23 mouse cellular contexts compared by ENCODE assay signal in genomic region chr13:20491666-20492065, GRCm38 (mm10).
DNase-seq lines count a peak whose midpoint lies in the region; ATAC-seq and TF ChIP-seq lines count a peak whose summit lies in the region.
"Had no signal": no experiment of that assay in that cellular context is flagged by ENCODE, and none has a peak within 500 bp of the region (broad histone marks: within the 10 kb centered on the region; RNA-seq: fewer than 3 reads in every experiment).

No protein-coding gene starts in this region.

- peak; percentile 47 for DNase-seq in lung, postnatal 0 days (ENCODE audit: low spot score)
- DNase-seq in lung, postnatal 14 days = no peak
- no peak for DNase-seq in midbrain, embryonic 11.5 days (ENCODE audit: low spot score, missing footprints)
- DNase-seq: adrenal gland, postnatal 10 days; adrenal gland, postnatal 36 days; B cell, adult 2 months; cerebellum, adult 18-20 months; cerebellum, adult 9-10 months; cerebellum, postnatal 14 days; gastrocnemius, adult 2 months; gastrocnemius, postnatal 14 days; heart, adult 11 months had no signal

- no peak overlapping the region for H3K27ac ChIP-seq in intestine, embryonic 15.5 days
- H3K27ac ChIP-seq in intestine, postnatal 0 days (ENCODE audit: low read depth, low read length) = no peak overlapping the region
- no peak overlapping the region for H3K27ac ChIP-seq in lung, postnatal 0 days (ENCODE audit: low read length)
- no peak overlapping the region for H3K27ac ChIP-seq in stomach, embryonic 15.5 days
- H3K27ac ChIP-seq in midbrain, embryonic 11.5 days (ENCODE audit: low read depth, low read length) = no peak overlapping the region
- H3K27ac ChIP-seq: forebrain, embryonic 10.5 days; forebrain, embryonic 13.5 days; gastrocnemius, adult 2 months; hindbrain, embryonic 12.5 days; hindbrain, embryonic 15.5 days had no signal

- no peak for TF ChIP-seq CTCF in intestine, postnatal 0 days (IDR thresholded peaks at IDR 0.05; ENCODE audit: low read depth)
- no peak for TF ChIP-seq CTCF in lung, postnatal 0 days (IDR thresholded peaks at IDR 0.05)

- no peak overlapping the region for H3K4me3 ChIP-seq in intestine, embryonic 15.5 days (replicated peaks)
- H3K4me3 ChIP-seq in intestine, postnatal 0 days (ENCODE audit: low read depth, low read length) = no peak overlapping the region
- no peak overlapping the region for H3K4me3 ChIP-seq in lung, postnatal 0 days (ENCODE audit: low read depth, low read length)
- no peak overlapping the region for H3K4me3 ChIP-seq in stomach, embryonic 15.5 days (replicated peaks)
- H3K4me3 ChIP-seq in midbrain, embryonic 11.5 days (ENCODE audit: low read depth, low read length) = no peak overlapping the region
- H3K4me3 ChIP-seq: forebrain, embryonic 10.5 days; forebrain, embryonic 13.5 days; gastrocnemius, adult 2 months; hindbrain, embryonic 12.5 days; hindbrain, embryonic 15.5 days had no signal

- 18% methylated on average over 3 of the region's 3 CpGs for WGBS in intestine, embryonic 15.5 days
- 30% methylated on average over 3 of the region's 3 CpGs for WGBS in intestine, postnatal 0 days
- 46% methylated on average over 3 of the region's 3 CpGs for WGBS in lung, postnatal 0 days
- 36% methylated on average over 3 of the region's 3 CpGs for WGBS in stomach, embryonic 15.5 days
- WGBS in midbrain, embryonic 11.5 days = 63% methylated on average over 3 of the region's 3 CpGs

- no peaks in the 10 kb centered on the region for H3K36me3 ChIP-seq in intestine, embryonic 15.5 days
- no peaks in the 10 kb centered on the region for H3K36me3 ChIP-seq in intestine, postnatal 0 days (ENCODE audit: control insufficient read depth, insufficient read depth)
- H3K36me3 ChIP-seq in lung, postnatal 0 days (ENCODE audit: insufficient read depth, low read length) = no peaks in the 10 kb centered on the region
- no peaks in the 10 kb centered on the region for H3K36me3 ChIP-seq in stomach, embryonic 15.5 days
- H3K36me3 ChIP-seq in midbrain, embryonic 11.5 days (ENCODE audit: control insufficient read depth, insufficient read depth, low read length) = no peaks in the 10 kb centered on the region
- H3K36me3 ChIP-seq: forebrain, embryonic 10.5 days; G1E; hindbrain, embryonic 12.5 days; hindbrain, embryonic 15.5 days had no signal

- H3K4me1 ChIP-seq in intestine, embryonic 15.5 days (replicated peaks) = no peaks in the 10 kb centered on the region
- H3K4me1 ChIP-seq in intestine, postnatal 0 days (replicated peaks; ENCODE audit: control insufficient read depth, insufficient read depth, low read length) = 0 out of 2 replicates have a peak, but pooled peaks cover 3% of the 10 kb centered on the region
- peaks cover 6% of the 10 kb centered on the region; the same call in 1 of the 2 replicates for H3K4me1 ChIP-seq in lung, postnatal 0 days (ENCODE audit: insufficient read depth, low read depth, low read length)
- no peaks in the 10 kb centered on the region for H3K4me1 ChIP-seq in stomach, embryonic 15.5 days
- no peaks in the 10 kb centered on the region for H3K4me1 ChIP-seq in midbrain, embryonic 11.5 days (ENCODE audit: control insufficient read depth, insufficient read depth, low read length)
- H3K4me1 ChIP-seq: forebrain, embryonic 10.5 days; forebrain, embryonic 13.5 days; hindbrain, embryonic 12.5 days had no signal

- H3K9ac ChIP-seq in intestine, embryonic 15.5 days = no peak overlapping the region
- no peak overlapping the region for H3K9ac ChIP-seq in intestine, postnatal 0 days (ENCODE audit: low read depth, low read length)
- no peak overlapping the region for H3K9ac ChIP-seq in lung, postnatal 0 days (replicated peaks; ENCODE audit: low read depth)
- H3K9ac ChIP-seq in stomach, embryonic 15.5 days = no peak overlapping the region
- no peak overlapping the region for H3K9ac ChIP-seq in midbrain, embryonic 11.5 days (ENCODE audit: low read length)
- H3K9ac ChIP-seq: forebrain, embryonic 13.5 days; hindbrain, embryonic 12.5 days; hindbrain, embryonic 15.5 days had no signal

- no peaks in the 10 kb centered on the region for H3K27me3 ChIP-seq in intestine, embryonic 15.5 days (replicated peaks)
- H3K27me3 ChIP-seq in intestine, postnatal 0 days (replicated peaks; ENCODE audit: control insufficient read depth, insufficient read depth, low read length) = no peaks in the 10 kb centered on the region
- no peaks in the 10 kb centered on the region for H3K27me3 ChIP-seq in lung, postnatal 0 days (replicated peaks; ENCODE audit: insufficient read depth, low read length)
- no peaks in the 10 kb centered on the region for H3K27me3 ChIP-seq in stomach, embryonic 15.5 days (replicated peaks)
- no peaks in the 10 kb centered on the region for H3K27me3 ChIP-seq in midbrain, embryonic 11.5 days (ENCODE audit: control insufficient read depth, insufficient read depth, low read length)
- H3K27me3 ChIP-seq: CH12.LX; forebrain, embryonic 13.5 days; hindbrain, embryonic 12.5 days; hindbrain, embryonic 15.5 days; Patski had no signal

- H3K9me3 ChIP-seq in intestine, embryonic 15.5 days = no peaks in the 10 kb centered on the region
- H3K9me3 ChIP-seq in intestine, postnatal 0 days (ENCODE audit: control insufficient read depth) = no peaks in the 10 kb centered on the region
- H3K9me3 ChIP-seq in lung, postnatal 0 days (ENCODE audit: low read length) = no peaks in the 10 kb centered on the region
- H3K9me3 ChIP-seq in stomach, embryonic 15.5 days = no peaks in the 10 kb centered on the region
- no peaks in the 10 kb centered on the region for H3K9me3 ChIP-seq in midbrain, embryonic 11.5 days (ENCODE audit: control insufficient read depth, low read length)
- H3K9me3 ChIP-seq: forebrain, embryonic 10.5 days; forebrain, embryonic 13.5 days; G1E; hindbrain, embryonic 12.5 days; hindbrain, embryonic 15.5 days had no signal

- TF ChIP-seq EP300 in lung, postnatal 0 days (IDR thresholded peaks at IDR 0.05) = no peak

- no peak overlapping the region for H3K4me2 ChIP-seq in intestine, embryonic 15.5 days (replicated peaks)
- H3K4me2 ChIP-seq in intestine, postnatal 0 days (replicated peaks; ENCODE audit: low read depth) = no peak overlapping the region
- no peak overlapping the region for H3K4me2 ChIP-seq in lung, postnatal 0 days (replicated peaks; ENCODE audit: low read depth, low read length)
- no peak overlapping the region for H3K4me2 ChIP-seq in stomach, embryonic 15.5 days
- no peak overlapping the region for H3K4me2 ChIP-seq in midbrain, embryonic 11.5 days
- H3K4me2 ChIP-seq: forebrain, embryonic 13.5 days; heart, embryonic 11.5 days; hindbrain, embryonic 12.5 days; hindbrain, embryonic 15.5 days had no signal

- peak; percentile 45; the same call in 1 of the 2 replicates for ATAC-seq in intestine, embryonic 15.5 days
- no peak for ATAC-seq in intestine, postnatal 0 days
- peak; percentile 44 for ATAC-seq in lung, postnatal 0 days
- peak; percentile 63 for ATAC-seq in stomach, embryonic 15.5 days (ENCODE audit: insufficient read depth, low FRiP score, low read depth)
- no peak for ATAC-seq in midbrain, embryonic 11.5 days (ENCODE audit: low FRiP score)
- ATAC-seq: forebrain, embryonic 13.5 days; Patski had no signal

Comparison
In these comparisons a context has a peak if more than half of its experiments do, and no peak if none do; other contexts are left out.
1. ATAC-seq: peak in intestine, embryonic 15.5 days (single experiment), lung, postnatal 0 days (single experiment) and stomach, embryonic 15.5 days (single experiment); none in intestine, postnatal 0 days (single experiment) and midbrain, embryonic 11.5 days (single experiment).